Mouse (Mus musculus) CH12.LX (cell line): ENCODE measurements around the gene Gm17018. TPM values are rescaled to one million over a fixed set of nuclear protein-coding genes. Genes with fewer than 3 reads are reported as not detected.

Source experiments
- DNase-seq: peaks from one replicate; pipeline ENCODE4 v3.0.0-alpha.2; 2013; ENCODE audit errors: extremely low read depth
- H3K27ac ChIP-seq: 2 replicates; pipeline ENCODE4 v1.5.1; 2012; ENCODE audit warnings: low read depth, mild to moderate bottlenecking, control low read depth, moderate library complexity; ENCODE audit not compliant: insufficient read depth
- H3K27me3 ChIP-seq: replicated peaks from 2 replicates; pipeline ENCODE3; 2012; ENCODE audit warnings: inconsistent platforms
- H3K36me3 ChIP-seq, 2 experiments: replicated peaks in 1 of 2; 2 replicates each; pipeline versions ENCODE3 to v1.6.1; 2012; ENCODE audit warnings: inconsistent platforms in 1 of 2, low read length in 1 of 2, mild to moderate bottlenecking in 1 of 2, mixed read lengths in 1 of 2, moderate library complexity in 1 of 2; ENCODE audit not compliant: control insufficient read depth in 1 of 2, insufficient read depth in 1 of 2
- H3K4me1 ChIP-seq, 2 experiments: 2 replicates each; pipeline ENCODE4 v1.6.1; 2012; ENCODE audit warnings: inconsistent platforms in 1 of 2, moderate library complexity in 1 of 2; ENCODE audit not compliant: insufficient read depth in 2 of 2, control insufficient read depth in 1 of 2
- H3K4me2 ChIP-seq: 2 replicates; pipeline ENCODE4 v1.6.1; 2012; ENCODE audit warnings: low read depth, mild to moderate bottlenecking, control low read depth; ENCODE audit not compliant: poor library complexity, insufficient read depth, severe bottlenecking
- H3K4me3 ChIP-seq, 3 experiments: fragments of 150-350 bp in 1 of 3; sonication (generic) in 1 of 3; replicated peaks in 1 of 3; 2 replicates each; pipeline versions ENCODE3 to v1.5.1; 2011 to 2012; ENCODE audit warnings: low read depth in 2 of 3, low read length in 2 of 3, mild to moderate bottlenecking in 2 of 3, moderate library complexity in 2 of 3, control low read depth in 1 of 3, improper control_type of control experiment in 1 of 3, inconsistent platforms in 1 of 3, mixed read lengths in 1 of 3; ENCODE audit not compliant: poor library complexity in 1 of 3
- H3K79me2 ChIP-seq: replicated peaks from 2 replicates; pipeline ENCODE4 v1.6.1; 2012; ENCODE audit warnings: mild to moderate bottlenecking, moderate library complexity; ENCODE audit not compliant: control insufficient read depth, poor library complexity, insufficient read depth, severe bottlenecking; ENCODE audit errors: extremely low read depth
- H3K9ac ChIP-seq: 2 replicates; pipeline ENCODE4 v1.6.1; 2012; ENCODE audit warnings: low read depth, mild to moderate bottlenecking, control low read depth, moderate library complexity; ENCODE audit not compliant: insufficient read depth
- H3K9me3 ChIP-seq: replicated peaks from 2 replicates; pipeline ENCODE3; 2012; ENCODE audit warnings: low read length, inconsistent platforms, mixed read lengths
- BHLHE40 ChIP-seq: IDR thresholded peaks from 2 replicates; pipeline ENCODE4 v1.6.1; 2011; ENCODE audit warnings: mild to moderate bottlenecking, low read depth, low read length, improper control_type of control experiment
- CHD1 ChIP-seq: IDR thresholded peaks from 2 replicates; pipeline ENCODE4 v1.6.1; 2012; ENCODE audit warnings: low read depth, low read length, improper control_type of control experiment, inconsistent platforms
- E2F4 ChIP-seq: IDR thresholded peaks from 2 replicates; pipeline ENCODE4 v1.6.1; 2011; ENCODE audit warnings: low read depth, low read length, improper control_type of control experiment; ENCODE audit not compliant: insufficient replicate concordance
- EP300 ChIP-seq: IDR thresholded peaks from 2 replicates; pipeline ENCODE4 v1.6.1; 2011; ENCODE audit warnings: low read length, improper control_type of control experiment
- ETS1 ChIP-seq: conservative IDR thresholded peaks from 2 replicates; pipeline ENCODE4 v1.6.1; 2012; ENCODE audit warnings: low read depth, mild to moderate bottlenecking, inconsistent platforms, low read length, improper control_type of control experiment, moderate library complexity
- HCFC1 ChIP-seq: IDR thresholded peaks from 2 replicates; pipeline ENCODE4 v1.6.1; 2012; ENCODE audit warnings: low read depth, mild to moderate bottlenecking, inconsistent platforms, low read length, improper control_type of control experiment
- JUN ChIP-seq: IDR thresholded peaks from 2 replicates; pipeline ENCODE4 v1.6.1; 2011; ENCODE audit warnings: low read depth, mild to moderate bottlenecking, low read length, improper control_type of control experiment, moderate library complexity; ENCODE audit not compliant: insufficient read depth
- KAT2A ChIP-seq: IDR thresholded peaks from 2 replicates; pipeline ENCODE4 v1.6.1; 2012; ENCODE audit warnings: low read length, improper control_type of control experiment, inconsistent platforms; ENCODE audit not compliant: insufficient replicate concordance
- MAFK ChIP-seq: IDR thresholded peaks from 2 replicates; pipeline ENCODE4 v1.6.1; 2011; ENCODE audit warnings: low read length, improper control_type of control experiment; ENCODE audit not compliant: insufficient replicate concordance
- MXI1 ChIP-seq: IDR thresholded peaks from 2 replicates; pipeline ENCODE4 v1.6.1; 2011; ENCODE audit warnings: mild to moderate bottlenecking, low read depth, low read length, improper control_type of control experiment
- NELFE ChIP-seq: IDR thresholded peaks from 2 replicates; pipeline ENCODE4 v1.6.1; 2011; ENCODE audit warnings: low read depth, low read length, improper control_type of control experiment
- NRF1 ChIP-seq: IDR thresholded peaks from 2 replicates; pipeline ENCODE4 v1.6.1; 2014; ENCODE audit warnings: low read depth, mild to moderate bottlenecking, inconsistent platforms, low read length, improper control_type of control experiment, moderate library complexity
- POLR2A ChIP-seq: IDR thresholded peaks from 2 replicates; pipeline ENCODE4 v1.6.1; 2011; ENCODE audit warnings: low read depth, mild to moderate bottlenecking, improper control_type of control experiment, low read length
- SMC3 ChIP-seq: IDR thresholded peaks from 2 replicates; pipeline ENCODE4 v1.6.1; 2011; ENCODE audit warnings: low read depth, low read length, improper control_type of control experiment
- TBP ChIP-seq: conservative IDR thresholded peaks from 2 replicates; pipeline ENCODE4 v1.6.1; 2011; ENCODE audit warnings: low read depth, low read length, improper control_type of control experiment
- ZC3H11A ChIP-seq: IDR thresholded peaks from 2 replicates; pipeline ENCODE4 v1.6.1; 2012; ENCODE audit warnings: low read depth, mild to moderate bottlenecking, inconsistent platforms, low read length, improper control_type of control experiment
- ZKSCAN1 ChIP-seq: IDR thresholded peaks from 2 replicates; pipeline ENCODE4 v1.6.1; 2012; ENCODE audit warnings: low read depth, inconsistent platforms, low read length, improper control_type of control experiment, borderline replicate concordance
- dilution Hi-C: fragments of 300-500 bp; cut with MboI; formaldehyde crosslinking; loops from 2 replicates; pipeline ENCODE4 v1.14.3; 2020; ENCODE audit warnings: low sequenced_read_pairs; ENCODE audit not compliant: extremely low pct_unique_long_range_greater_than_20kb, extremely low pct_ligation_motif_present
- in situ Hi-C: fragments of 300-500 bp; cut with MboI; formaldehyde crosslinking; loops from 3 replicates; pipeline ENCODE4 v1.14.3; 2019; ENCODE audit warnings: low sequenced_read_pairs, low pct_ligation_motif_present, low pct_unique_long_range_greater_than_20kb, mixed read lengths
- polyA plus RNA-seq: library from polyadenylated mRNA; unstranded; fragments of >175 nt; gene quantifications from 2 replicates; pipeline ENCODE4 v1.2.1, GENCODE M21; 2012; ENCODE audit warnings: low read depth; ENCODE audit not compliant: insufficient read length
- total RNA-seq, 2 experiments: library from RNA; depleted of rRNA; stranded (reverse); fragments of 300-350 nt in 1 of 2; fragments of >200 nt in 1 of 2; gene quantifications; 2 replicates each; pipeline ENCODE4 v1.2.3; 2012 to 2014

Gene Gm17018
- total and polyA plus RNA-seq, 3 experiments = 18.5 to 40.4 (median 34.4) TPM

DNA sequence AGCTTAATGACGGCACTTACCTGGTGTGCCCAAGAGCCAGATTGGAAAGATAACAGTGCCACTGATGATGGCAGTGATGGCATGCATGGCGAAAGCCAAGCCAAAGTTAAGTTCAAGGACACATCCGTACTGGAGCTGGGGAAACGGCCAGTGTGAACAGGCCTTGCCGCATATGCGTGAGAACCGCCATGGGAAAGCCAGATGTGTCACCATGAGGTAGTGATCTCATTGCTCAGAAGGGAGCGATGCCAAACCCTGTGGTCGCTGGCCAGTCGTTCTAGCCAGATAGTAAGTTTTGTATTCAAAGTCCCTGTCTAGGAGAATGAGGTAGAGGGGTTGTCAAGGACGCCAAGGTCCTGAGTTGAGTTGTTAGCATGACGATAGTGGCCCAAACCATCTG, 44.2 kb upstream of the Gm17018 start:
- no peaks in the 10 kb centered on the region for H3K27me3 ChIP-seq
- no peaks in the 10 kb centered on the region for H3K4me1 ChIP-seq
- TF ChIP-seq ZKSCAN1 = no peak
- no peak for TF ChIP-seq EP300
- no peak for TF ChIP-seq BHLHE40
- no peak for TF ChIP-seq ETS1
- no peak for TF ChIP-seq CHD1
- TF ChIP-seq TBP = no peak
- no peak for TF ChIP-seq NRF1
- no peak for TF ChIP-seq HCFC1
- TF ChIP-seq JUN = no peak
- TF ChIP-seq SMC3 = no peak
- no peak for TF ChIP-seq MAFK
- TF ChIP-seq ZC3H11A = no peak
- TF ChIP-seq, all 38 proteins: peak for 0
- Histone ChIP-seq H3K36me3 (peaks cover 4 to 70% of the 10 kb centered on the region in 2 experiments), H3K27ac (no peak overlapping the region), H3K4me3 (no peak overlapping the region), H3K9me3 (no peaks in the 10 kb centered on the region), H3K9ac (no peak overlapping the region), H3K79me2 (no peaks in the 10 kb centered on the region), H3K4me2 (no peak overlapping the region)
- in situ Hi-C loops = no loop called here
- no peak for DNase-seq
- dilution Hi-C loops = no loop called here

DNA sequence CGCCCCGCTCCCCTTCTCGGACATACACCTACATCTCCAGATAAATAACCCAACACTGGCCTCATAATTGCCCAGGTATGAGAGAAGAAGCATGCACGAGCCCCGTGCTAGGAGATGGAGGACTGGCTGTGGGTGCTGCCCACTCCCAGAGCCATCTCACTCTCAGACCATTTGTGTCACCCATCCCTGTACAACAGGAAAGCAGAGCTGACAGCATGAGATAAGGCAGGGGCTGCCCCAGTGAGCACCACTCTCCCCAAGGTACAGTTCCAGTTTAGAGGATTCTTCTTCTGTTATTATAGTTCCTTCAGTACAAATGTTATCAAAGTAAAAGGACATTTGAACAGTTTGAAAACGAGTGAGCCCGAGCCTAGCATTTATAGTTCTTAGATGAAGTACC, 33.0 kb upstream of the Gm17018 start:
- dilution Hi-C loops = no loop called here
- peaks cover 15 to 49% of the 10 kb centered on the region in 2 experiments for H3K36me3 ChIP-seq

More for the DNA sequence above, 33.0 kb upstream of the Gm17018 start:
- in situ Hi-C loops = no loop called here
- Histone ChIP-seq H3K4me1 (peaks cover 0 to 31% of the 10 kb centered on the region in 2 experiments; a peak in 3 of 4 replicates), H3K4me3 (no peak overlapping the region), H3K27me3 (no peaks in the 10 kb centered on the region), H3K9me3 (no peaks in the 10 kb centered on the region), H3K27ac (no peak overlapping the region), H3K9ac (no peak overlapping the region), H3K79me2 (no peaks in the 10 kb centered on the region), H3K4me2 (no peak overlapping the region)
- TF ChIP-seq TBP (no peak), KAT2A (no peak), JUN (no peak), NELFE (no peak), POLR2A (no peak), NRF1 (no peak), MAFK (no peak), E2F4 (no peak), MXI1 (no peak)
- no peak for DNase-seq
